Mouse (Mus musculus): ENCODE measurements around the gene Plekha6. TPM values are rescaled to one million over a fixed set of nuclear protein-coding genes. Genes with fewer than 3 reads are reported as not detected.

The Plekha6 gene
- polyA plus RNA-seq, 1 experiment: 97.1 TPM

GRCm38 (mm10) chr1:133146014-133147009, 17.7 kb upstream of the Plekha6 start:
- Histone ChIP-seq H3K27ac (ENCODE audit: control insufficient read depth, insufficient read depth, low read depth, low read length) (no peak overlapping the region), H3K4me3 (ENCODE audit: control insufficient read depth, low read depth, low read length) (peak overlapping the region; percentile 42), H3K27me3 (ENCODE audit: control insufficient read depth, insufficient read depth, low read length) (no peaks in the 10 kb centered on the region), H3K36me3 (ENCODE audit: control insufficient read depth, insufficient read depth, low read length) (no peaks in the 10 kb centered on the region), H3K4me1 (ENCODE audit: control insufficient read depth, insufficient read depth, low read length) (peaks cover 6% of the 10 kb centered on the region)
- TF ChIP-seq CTCF (IDR thresholded peaks at IDR 0.05; ENCODE audit: control insufficient read depth, insufficient read depth, insufficient replicate concordance, low read depth, low read length) (peak; percentile 88; the same call in 1 of the 2 replicates), POLR2A (IDR thresholded peaks at IDR 0.05; ENCODE audit: control insufficient read depth, low read depth, low read length) (no peak)

GRCm38 (mm10) chr1:133147324-133147723, 16.7 kb upstream of the Plekha6 start:
- Histone ChIP-seq H3K27ac (ENCODE audit: control insufficient read depth, insufficient read depth, low read depth, low read length) (no peak overlapping the region), H3K4me3 (ENCODE audit: control insufficient read depth, low read depth, low read length) (no peak overlapping the region), H3K27me3 (ENCODE audit: control insufficient read depth, insufficient read depth, low read length) (no peaks in the 10 kb centered on the region), H3K4me1 (ENCODE audit: control insufficient read depth, insufficient read depth, low read length) (peaks cover 6% of the 10 kb centered on the region), H3K36me3 (ENCODE audit: control insufficient read depth, insufficient read depth, low read length) (no peaks in the 10 kb centered on the region)
- TF ChIP-seq CTCF (IDR thresholded peaks at IDR 0.05; ENCODE audit: control insufficient read depth, insufficient read depth, insufficient replicate concordance, low read depth, low read length) (no peak), POLR2A (IDR thresholded peaks at IDR 0.05; ENCODE audit: control insufficient read depth, low read depth, low read length) (no peak)

GRCm38 (mm10) chr1:133148122-133148521, 15.9 kb upstream of the Plekha6 start:
- Histone ChIP-seq H3K4me1 (ENCODE audit: control insufficient read depth, insufficient read depth, low read length) (peaks cover 6% of the 10 kb centered on the region), H3K4me3 (ENCODE audit: control insufficient read depth, low read depth, low read length) (no peak overlapping the region), H3K27ac (ENCODE audit: control insufficient read depth, insufficient read depth, low read depth, low read length) (no peak overlapping the region), H3K36me3 (ENCODE audit: control insufficient read depth, insufficient read depth, low read length) (no peaks in the 10 kb centered on the region), H3K27me3 (ENCODE audit: control insufficient read depth, insufficient read depth, low read length) (no peaks in the 10 kb centered on the region)
- no peak for TF ChIP-seq CTCF (IDR thresholded peaks at IDR 0.05; ENCODE audit: control insufficient read depth, insufficient read depth, insufficient replicate concordance, low read depth, low read length)
- TF ChIP-seq POLR2A (IDR thresholded peaks at IDR 0.05; ENCODE audit: control insufficient read depth, low read depth, low read length): no peak

GRCm38 (mm10) chr1:133150556-133150955, 13.5 kb upstream of the Plekha6 start:
- no peaks in the 10 kb centered on the region for H3K36me3 ChIP-seq (ENCODE audit: control insufficient read depth, insufficient read depth, low read length)
- peaks cover 6% of the 10 kb centered on the region for H3K4me1 ChIP-seq (ENCODE audit: control insufficient read depth, insufficient read depth, low read length)
- no peaks in the 10 kb centered on the region for H3K27me3 ChIP-seq (ENCODE audit: control insufficient read depth, insufficient read depth, low read length)
- no peak for TF ChIP-seq POLR2A (IDR thresholded peaks at IDR 0.05; ENCODE audit: control insufficient read depth, low read depth, low read length)
- TF ChIP-seq CTCF (IDR thresholded peaks at IDR 0.05; ENCODE audit: control insufficient read depth, insufficient read depth, insufficient replicate concordance, low read depth, low read length): no peak
- H3K27ac ChIP-seq (ENCODE audit: control insufficient read depth, insufficient read depth, low read depth, low read length): no peak overlapping the region
- no peak overlapping the region for H3K4me3 ChIP-seq (ENCODE audit: control insufficient read depth, low read depth, low read length)

- Histone ChIP-seq H3K36me3 (ENCODE audit: control insufficient read depth, insufficient read depth, low read length) (no peaks in the 10 kb centered on the region), H3K4me3 (ENCODE audit: control insufficient read depth, low read depth, low read length) (no peak overlapping the region), H3K27me3 (ENCODE audit: control insufficient read depth, insufficient read depth, low read length) (no peaks in the 10 kb centered on the region), H3K4me1 (ENCODE audit: control insufficient read depth, insufficient read depth, low read length) (no peaks in the 10 kb centered on the region), H3K27ac (ENCODE audit: control insufficient read depth, insufficient read depth, low read depth, low read length) (no peak overlapping the region)
- TF ChIP-seq CTCF (IDR thresholded peaks at IDR 0.05; ENCODE audit: control insufficient read depth, insufficient read depth, insufficient replicate concordance, low read depth, low read length) (no peak), POLR2A (IDR thresholded peaks at IDR 0.05; ENCODE audit: control insufficient read depth, low read depth, low read length) (no peak)
Measured at GRCm38 (mm10) chr1:133152213-133152612, 11.8 kb upstream of the Plekha6 start.

- no peak overlapping the region for H3K27ac ChIP-seq (ENCODE audit: control insufficient read depth, insufficient read depth, low read depth, low read length)
- H3K36me3 ChIP-seq (ENCODE audit: control insufficient read depth, insufficient read depth, low read length): no peaks in the 10 kb centered on the region
- H3K4me3 ChIP-seq (ENCODE audit: control insufficient read depth, low read depth, low read length): no peak overlapping the region
- H3K27me3 ChIP-seq (ENCODE audit: control insufficient read depth, insufficient read depth, low read length): no peaks in the 10 kb centered on the region
- TF ChIP-seq POLR2A (IDR thresholded peaks at IDR 0.05; ENCODE audit: control insufficient read depth, low read depth, low read length): no peak
- TF ChIP-seq CTCF (IDR thresholded peaks at IDR 0.05; ENCODE audit: control insufficient read depth, insufficient read depth, insufficient replicate concordance, low read depth, low read length): no peak
- H3K4me1 ChIP-seq (ENCODE audit: control insufficient read depth, insufficient read depth, low read length): no peaks in the 10 kb centered on the region
Measured at GRCm38 (mm10) chr1:133155270-133155669, 8.7 kb upstream of the Plekha6 start.

GRCm38 (mm10) chr1:133159128-133159564, 4.9 kb upstream of the Plekha6 start:
- H3K4me3 ChIP-seq (ENCODE audit: control insufficient read depth, low read depth, low read length): no peak overlapping the region
- TF ChIP-seq POLR2A (IDR thresholded peaks at IDR 0.05; ENCODE audit: control insufficient read depth, low read depth, low read length) (no peak), CTCF (IDR thresholded peaks at IDR 0.05; ENCODE audit: control insufficient read depth, insufficient read depth, insufficient replicate concordance, low read depth, low read length) (no peak)
- H3K4me1 ChIP-seq (ENCODE audit: control insufficient read depth, insufficient read depth, low read length): peaks cover 3% of the 10 kb centered on the region
- no peak overlapping the region for H3K27ac ChIP-seq (ENCODE audit: control insufficient read depth, insufficient read depth, low read depth, low read length)
- no peaks in the 10 kb centered on the region for H3K36me3 ChIP-seq (ENCODE audit: control insufficient read depth, insufficient read depth, low read length)
- H3K27me3 ChIP-seq (ENCODE audit: control insufficient read depth, insufficient read depth, low read length): peaks cover 3% of the 10 kb centered on the region

Data from testis, adult 2 months (tissue).